Mouse (Mus musculus) urinary bladder, postnatal 10 days (tissue): ENCODE results near the gene Rps12-ps3.

Experiments
- DNase-seq: peaks from one replicate; pipeline ENCODE4 v3.0.0; 2022; ENCODE audit warnings: low spot score

Gene Rps12-ps3

DNA sequence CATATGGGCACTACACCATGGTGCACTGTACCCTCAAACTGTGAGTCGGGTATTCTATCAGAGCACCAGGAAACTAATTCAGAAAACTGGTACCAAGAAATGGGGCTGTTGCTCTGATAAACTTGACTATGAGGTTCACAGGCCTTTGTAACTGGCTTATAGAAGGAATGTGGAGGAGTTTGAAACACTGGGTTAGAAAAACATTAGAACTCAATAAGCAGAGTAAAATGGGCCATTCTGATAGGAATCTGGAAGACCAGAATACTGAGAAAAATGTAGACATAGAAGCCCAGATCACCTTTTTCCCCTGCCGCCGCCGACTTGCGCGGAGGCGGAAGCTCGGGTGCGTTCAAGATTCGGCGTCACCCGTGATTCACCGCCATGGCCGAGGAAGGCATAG lies at the start of gene Rps12-ps3:
Gene Rps12-ps3, plus strand, starts transcription at position 301 of the 400 bp plus-strand sequence.
- no peak for DNase-seq

DNA sequence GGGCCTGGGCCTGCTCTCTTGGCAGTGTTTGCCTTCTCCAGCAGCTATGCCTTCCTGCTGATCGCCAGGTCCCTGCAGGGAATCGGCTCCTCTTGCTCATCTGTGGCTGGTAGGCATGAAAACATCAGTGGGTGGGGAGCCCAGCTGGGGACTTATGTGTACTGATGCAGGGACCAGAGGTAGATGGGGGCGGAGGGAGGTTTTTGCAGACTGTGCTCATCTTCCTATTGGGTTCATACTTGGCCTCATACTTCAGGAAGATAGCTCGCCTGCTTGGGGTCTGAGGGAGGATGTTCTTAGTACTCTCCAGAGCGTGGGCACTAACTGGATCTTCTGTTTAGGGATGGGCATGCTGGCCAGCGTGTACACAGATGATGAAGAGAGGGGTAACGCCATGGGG lies 48.9 kb upstream of the Rps12-ps3 start:
- DNase-seq = no peak

GRCm38 (mm10) chr19:59276354-59276753 lies 45.7 kb upstream of the Rps12-ps3 start:
- no peak for DNase-seq

DNA sequence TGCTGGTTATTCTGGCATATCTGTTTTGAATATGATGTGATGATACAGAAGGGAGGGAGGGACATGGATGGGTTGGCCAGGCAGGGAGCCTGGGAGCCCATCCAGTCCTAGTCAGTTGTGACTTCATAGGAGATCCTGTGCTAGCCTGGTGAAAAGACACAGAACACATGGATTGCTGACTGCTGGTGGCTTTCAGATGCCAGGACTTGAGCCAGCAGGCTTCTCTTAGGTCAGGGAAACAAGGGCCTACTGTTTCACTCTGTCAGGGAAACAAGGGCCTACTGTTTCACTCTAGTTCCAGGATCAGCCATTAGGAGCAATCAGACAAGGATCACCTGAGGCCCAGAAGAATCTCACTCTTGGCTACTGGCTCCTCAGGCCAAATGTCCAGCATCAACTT lies 41.2 kb upstream of the Rps12-ps3 start:
- no peak for DNase-seq

- DNase-seq = no peak
Observed at GRCm38 (mm10) chr19:59282001-59282400, 40.1 kb upstream of the Rps12-ps3 start.

DNA sequence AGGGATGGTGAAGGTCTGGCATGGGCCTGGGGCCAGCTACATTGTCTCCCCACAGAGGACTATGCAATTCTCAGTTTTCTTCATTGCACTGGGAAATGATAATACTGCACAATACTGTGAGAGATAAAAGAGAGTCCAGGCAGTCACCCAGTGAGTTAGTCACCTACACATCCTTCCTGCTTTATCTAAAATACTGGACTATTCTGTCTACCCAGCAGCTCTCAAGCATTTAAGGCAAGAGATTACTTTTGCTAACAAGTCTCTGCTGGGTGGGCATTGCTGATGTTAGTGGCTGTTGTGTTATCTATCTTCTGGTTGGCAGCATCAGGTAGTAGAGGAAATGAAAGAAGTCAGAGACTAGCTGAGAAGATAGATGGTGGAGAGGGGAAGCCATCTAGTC lies 33.0 kb upstream of the Rps12-ps3 start:
- no peak for DNase-seq

DNA sequence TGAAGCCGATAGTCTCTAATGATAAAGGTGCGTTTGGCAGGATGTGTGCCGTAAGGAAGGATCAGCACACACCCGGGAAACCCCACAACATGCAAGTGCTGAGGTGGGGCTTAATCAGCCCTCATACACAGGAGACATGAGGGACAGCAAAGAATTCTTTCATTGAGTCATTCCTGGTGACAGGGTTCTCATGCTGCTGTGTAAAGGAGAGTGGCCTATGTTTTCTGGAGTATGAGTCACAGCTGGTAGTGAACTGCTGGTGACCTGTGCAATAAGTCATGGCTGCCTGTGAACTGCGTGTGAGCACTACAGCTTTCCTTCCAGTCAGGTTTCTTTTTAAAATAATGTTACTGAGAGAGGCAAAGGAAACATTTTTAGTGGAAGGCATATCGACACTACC lies 32.3 kb upstream of the Rps12-ps3 start:
- no peak for DNase-seq

GRCm38 (mm10) chr19:59292183-59292839 lies 29.8 kb upstream of the Rps12-ps3 start:
- no peak for DNase-seq

DNA sequence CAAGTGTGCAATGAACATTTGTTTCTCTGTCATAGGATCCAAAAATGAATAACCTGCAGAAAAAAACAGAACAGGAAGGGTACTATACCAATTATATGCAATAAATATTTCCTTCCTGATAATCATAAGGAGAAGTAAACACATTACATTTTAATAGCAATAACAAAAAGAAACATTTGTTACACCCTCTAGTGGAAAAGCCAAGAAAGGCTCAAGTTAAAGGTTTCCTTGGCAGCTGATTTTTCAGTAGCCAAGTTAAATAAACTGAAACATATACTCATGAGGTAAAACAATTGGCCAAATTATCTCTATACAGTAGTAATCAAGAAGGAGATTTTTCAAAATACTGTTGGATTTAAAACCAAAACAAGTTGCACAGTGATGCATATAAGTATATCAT lies 6.8 kb upstream of the Rps12-ps3 start:
- no peak for DNase-seq

- DNase-seq = no peak
Observed at GRCm38 (mm10) chr19:59316571-59316970, 5.5 kb upstream of the Rps12-ps3 start.

- no peak for DNase-seq
Observed at GRCm38 (mm10) chr19:59330816-59331225, 8.7 kb downstream of the Rps12-ps3 start.

- no peak for DNase-seq
Observed at GRCm38 (mm10) chr19:59336655-59337054, 14.6 kb downstream of the Rps12-ps3 start.

GRCm38 (mm10) chr19:59337872-59338681 lies 16.0 kb downstream of the Rps12-ps3 start:
- no peak for DNase-seq

DNA sequence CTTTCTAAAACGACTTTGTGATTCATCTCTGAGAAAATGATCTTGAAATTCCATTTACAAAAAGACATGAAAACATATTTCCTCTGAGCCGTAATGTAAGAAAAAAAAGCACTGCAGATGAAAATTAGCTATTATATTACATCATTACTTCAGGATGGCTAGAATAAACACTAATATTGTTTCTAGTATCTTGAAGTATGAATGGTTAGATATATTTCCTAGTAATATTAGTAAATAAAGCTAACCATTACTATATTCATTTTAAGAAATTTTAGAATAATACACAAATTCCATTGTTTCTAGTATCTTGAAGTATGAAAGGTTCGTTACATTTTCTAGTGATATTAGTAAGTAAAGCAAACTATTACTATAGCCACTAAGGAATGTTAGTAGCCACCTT lies 17.8 kb downstream of the Rps12-ps3 start:
- no peak for DNase-seq

DNA sequence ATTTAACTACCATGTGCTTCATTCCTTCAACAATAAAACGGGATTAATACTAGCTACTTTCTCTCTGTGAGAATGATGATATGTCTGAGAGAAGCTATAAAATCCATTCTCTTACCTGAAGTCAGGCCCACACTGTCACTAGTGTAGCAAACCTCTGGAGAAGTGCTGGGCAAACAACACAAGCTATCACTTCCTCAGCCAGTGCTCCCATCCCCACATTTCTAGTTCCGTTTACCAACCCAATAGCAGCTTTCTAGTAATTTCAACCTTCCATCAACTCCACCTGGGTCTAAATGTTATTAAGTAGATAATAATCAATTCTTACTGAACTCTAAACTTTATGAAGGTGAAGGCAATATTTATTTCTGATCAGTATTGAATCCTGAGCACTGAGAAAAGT lies 20.9 kb downstream of the Rps12-ps3 start:
- DNase-seq = no peak

GRCm38 (mm10) chr19:59344304-59344711 lies 22.2 kb downstream of the Rps12-ps3 start:
- DNase-seq = no peak

DNA sequence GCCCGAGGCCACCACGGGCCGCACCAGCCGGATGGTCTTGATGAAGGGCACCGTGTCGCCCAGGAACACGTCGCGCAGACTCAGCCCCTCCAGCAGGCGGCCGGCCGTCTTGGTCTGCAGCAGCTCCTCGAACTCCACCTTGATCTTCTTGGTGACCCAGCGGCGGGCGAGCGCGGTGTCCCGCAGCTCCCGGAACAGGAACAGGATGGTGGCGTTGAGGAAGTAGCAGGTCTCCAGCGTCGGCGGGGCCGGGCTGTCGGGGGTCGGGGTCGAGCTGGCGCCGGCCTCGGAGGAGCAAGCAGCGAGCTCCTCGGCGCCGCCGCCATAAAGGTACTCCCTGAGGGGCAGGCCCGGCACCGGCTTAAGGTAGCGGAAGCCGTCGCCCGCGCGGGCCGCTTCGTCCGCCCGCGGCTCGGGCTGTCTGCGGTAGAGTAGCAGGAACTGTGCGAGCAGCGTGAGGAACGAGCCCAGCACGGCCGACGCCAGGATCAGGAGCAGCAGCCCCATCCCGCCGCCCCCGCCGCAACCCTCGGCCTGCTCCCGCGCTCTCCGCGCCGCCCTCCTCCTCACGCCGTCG lies 23.1 kb downstream of the Rps12-ps3 start:
- no peak for DNase-seq

DNA sequence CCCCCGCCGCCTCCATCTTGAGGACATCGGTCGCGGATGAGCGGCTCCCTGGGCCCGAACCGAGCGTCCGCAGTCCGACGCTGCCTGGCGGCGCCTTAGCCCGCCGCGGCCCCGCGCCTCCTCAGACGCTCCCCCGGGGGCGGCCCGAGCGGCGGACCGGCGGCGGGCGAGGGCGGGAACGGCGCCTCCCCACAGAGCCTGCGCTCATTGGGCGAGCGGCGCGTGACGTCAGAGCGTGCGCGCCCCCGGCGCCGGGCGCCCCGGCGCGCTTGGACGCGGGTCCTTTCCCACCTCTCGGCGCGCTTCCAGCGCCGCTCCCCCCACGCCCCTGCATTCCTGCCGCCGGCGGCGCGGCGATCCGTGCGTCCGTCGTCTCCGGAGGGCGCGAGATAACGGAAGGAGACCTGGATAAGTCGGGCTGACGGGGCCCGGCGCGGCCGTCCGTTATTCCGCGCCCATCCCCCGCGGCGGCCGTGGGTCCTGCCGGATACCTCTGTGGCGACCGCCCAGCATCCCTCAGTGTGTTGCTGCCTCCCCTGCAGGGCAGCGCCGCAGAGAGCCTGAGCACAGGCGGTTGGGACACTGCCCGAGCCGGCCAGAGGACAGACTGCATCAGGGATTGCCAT lies 23.7 kb downstream of the Rps12-ps3 start, which contains the start of gene Pdzd8:
Gene Pdzd8, minus strand, starts transcription at position 123 of the 626 bp plus-strand sequence.
- peak; percentile 48 for DNase-seq

DNA sequence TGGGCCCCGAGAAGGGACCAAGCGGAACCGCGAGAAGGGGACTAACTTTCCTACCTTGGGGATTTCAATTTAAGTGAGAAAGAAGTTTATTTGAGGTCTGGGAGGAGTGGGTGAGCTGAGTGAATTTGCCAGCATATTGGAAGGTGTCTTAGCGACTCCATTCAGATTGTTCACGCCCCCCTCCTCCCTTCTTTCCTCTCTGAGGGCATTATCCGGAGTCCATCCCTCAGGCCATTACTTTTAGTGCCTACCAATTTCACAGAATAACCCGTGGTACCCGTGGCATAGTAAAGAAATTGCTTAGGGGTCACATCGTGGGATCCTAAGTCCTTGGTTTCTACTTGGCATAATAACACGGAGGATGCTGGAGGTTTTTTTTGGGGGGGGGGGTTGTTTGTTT lies 24.2 kb downstream of the Rps12-ps3 start:
- DNase-seq = no peak

DNA sequence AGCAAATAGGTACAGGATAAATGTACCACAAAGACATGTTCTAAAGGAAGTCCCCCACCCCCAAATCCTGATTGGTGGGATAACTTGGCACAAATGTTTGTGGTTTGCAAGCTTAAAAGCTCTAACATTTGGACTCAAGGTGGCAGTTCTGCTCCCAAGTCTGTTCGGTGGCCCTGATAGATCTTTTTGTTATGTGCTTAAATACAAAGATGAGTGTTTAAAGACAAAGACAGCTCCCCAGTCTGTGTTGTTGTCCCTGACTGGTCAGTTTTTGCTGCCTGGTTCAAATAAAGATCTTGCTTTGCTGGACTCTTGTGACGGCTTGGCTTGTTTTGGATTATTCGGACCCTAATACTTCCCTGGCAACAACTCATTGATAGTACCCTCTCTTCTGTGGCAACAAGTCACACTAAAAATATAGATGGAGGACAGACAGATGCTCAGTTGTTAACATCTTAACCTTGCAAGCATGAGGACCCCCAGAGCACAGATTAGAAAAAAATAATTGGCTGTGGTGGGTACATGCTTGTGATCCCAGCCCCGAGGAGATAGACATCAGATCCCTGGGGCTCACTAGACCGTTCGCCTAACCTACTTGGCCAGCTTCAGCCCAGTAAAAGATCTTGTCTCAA lies 27.4 kb downstream of the Rps12-ps3 start:
- no peak for DNase-seq

- no peak for DNase-seq
Observed at GRCm38 (mm10) chr19:59350273-59350903, 28.3 kb downstream of the Rps12-ps3 start.
